Comparison of ENCODE assay signal across 18 mouse cellular contexts in genomic region chr1:160245954-160246353, GRCm38 (mm10). TPM values are rescaled to one million over a fixed set of nuclear protein-coding genes. Genes with fewer than 3 reads are reported as not detected.
DNase-seq lines count a peak whose midpoint lies in the region; ATAC-seq and TF ChIP-seq lines count a peak whose summit lies in the region.
"Had no signal": no experiment of that assay in that cellular context is flagged by ENCODE, and none has a peak within 500 bp of the region (broad histone marks: within the 10 kb centered on the region; RNA-seq: fewer than 3 reads in every experiment).

No protein-coding gene starts in this region.

- H3K4me1 ChIP-seq in spleen, adult 2 months (ENCODE audit: control insufficient read depth, insufficient read depth, insufficient read length) = peaks cover 9% of the 10 kb centered on the region
- H3K4me1 ChIP-seq in G1E (ENCODE audit: insufficient read depth, low read depth, low read length) = peaks cover 3% of the 10 kb centered on the region; the same call in 1 of the 2 replicates
- H3K4me1 ChIP-seq: lung, embryonic 15.5 days; neural tube, embryonic 12.5 days had no signal

- no peak for TF ChIP-seq CTCF in spleen, adult 2 months (IDR thresholded peaks at IDR 0.05; ENCODE audit: extremely low read depth, insufficient read depth, insufficient read length, insufficient replicate concordance)
- no peak for TF ChIP-seq CTCF in G1E (IDR thresholded peaks at IDR 0.05; ENCODE audit: low read depth, low read length)

- H3K27ac ChIP-seq in spleen, adult 2 months (ENCODE audit: insufficient read depth, low read length) = peak overlapping the region; percentile 73
- H3K27ac ChIP-seq: forebrain, embryonic 13.5 days; heart, embryonic 13.5 days; hindbrain, embryonic 10.5 days; lung, embryonic 15.5 days; neural tube, embryonic 12.5 days had no signal

- no peaks in the 10 kb centered on the region for H3K27me3 ChIP-seq in spleen, adult 2 months (ENCODE audit: control insufficient read depth, insufficient read depth, low read length)
- no peaks in the 10 kb centered on the region for H3K27me3 ChIP-seq in G1E (ENCODE audit: insufficient read depth, low read length)
- H3K27me3 ChIP-seq in splenic B cell, adult 2 months (ENCODE audit: control insufficient read depth, insufficient read depth, low read length, poor library complexity, severe bottlenecking) = no peaks in the 10 kb centered on the region
- H3K27me3 ChIP-seq: forebrain, embryonic 13.5 days; heart, embryonic 13.5 days; lung, embryonic 15.5 days; neural tube, embryonic 12.5 days had no signal

- DNase-seq in spleen, adult 2 months (ENCODE audit: low read depth in 1 of 2, low spot score in 2 of 2) = peak; percentile 54 to 72
- no peak for DNase-seq in spleen, postnatal 4 days (ENCODE audit: low spot score in 2 of 2)
- DNase-seq in G1E (ENCODE audit: low spot score) = no peak
- DNase-seq in splenic B cell, adult 2 months (ENCODE audit: low read depth, low spot score) = peak; percentile 88
- DNase-seq in heart, postnatal 10 days = no peak
- DNase-seq in heart, postnatal 36 days = no peak
- no peak for DNase-seq in ovary, adult 18-20 months (ENCODE audit: low spot score)
- DNase-seq: cerebellum, postnatal 10 days; kidney, adult 9 months; kidney, postnatal 4 days; left cerebral cortex, postnatal 4 days; thymus, postnatal 14 days had no signal

- 11% methylated on average over 2 of the region's 2 CpGs for WGBS in spleen, adult 2 months

- H3K36me3 ChIP-seq in spleen, adult 2 months (ENCODE audit: control insufficient read depth, insufficient read depth, low read length) = peaks cover 6% of the 10 kb centered on the region; the same call in 1 of the 2 replicates
- peaks cover 39% of the 10 kb centered on the region for H3K36me3 ChIP-seq in G1E (replicated peaks)
- peaks cover 3% of the 10 kb centered on the region for H3K36me3 ChIP-seq in splenic B cell, adult 2 months (ENCODE audit: control insufficient read depth, insufficient read depth, low read length, poor library complexity, severe bottlenecking)
- H3K36me3 ChIP-seq: hindbrain, embryonic 10.5 days; lung, embryonic 15.5 days; neural tube, embryonic 12.5 days had no signal

- no peaks in the 10 kb centered on the region for H3K9me3 ChIP-seq in G1E (replicated peaks)
- H3K9me3 ChIP-seq: forebrain, embryonic 13.5 days; heart, embryonic 13.5 days; hindbrain, embryonic 10.5 days; lung, embryonic 15.5 days; neural tube, embryonic 12.5 days had no signal

- H3K4me3 ChIP-seq in spleen, adult 2 months (ENCODE audit: extremely low read depth, insufficient read depth, insufficient read length) = peak overlapping the region; percentile 62
- H3K4me3 ChIP-seq in G1E (ENCODE audit: low read depth, low read length) = no peak overlapping the region
- H3K4me3 ChIP-seq: forebrain, embryonic 13.5 days; heart, embryonic 13.5 days; hindbrain, embryonic 10.5 days; lung, embryonic 15.5 days; neural tube, embryonic 12.5 days had no signal

- peak; percentile 15; the same call in 1 of the 2 replicates for ATAC-seq in G1E (ENCODE audit: extremely low read depth, insufficient number of reproducible peaks, low FRiP score, poor library complexity, severe bottlenecking)
- ATAC-seq in hematopoietic stem cell, adult 5-6 weeks (replicated peaks in 1 of 2; ENCODE audit: insufficient read depth in 1 of 2, low FRiP score in 2 of 2, low TSS enrichment in 1 of 2, low read depth in 1 of 2, poor library complexity in 2 of 2, severe bottlenecking in 2 of 2) = peak; percentile 89 to 93
- ATAC-seq: forebrain, embryonic 13.5 days had no signal

- TF ChIP-seq POLR2A in spleen, adult 2 months (IDR thresholded peaks at IDR 0.05; ENCODE audit: low read depth, low read length) = no peak

- intact Hi-C loops in heart, postnatal 10 days (cut with DNase I) = no loop called here
- intact Hi-C loops in heart, postnatal 36 days (cut with DNase I) = no loop called here

RNA-seq across cellular contexts. Expression of gene Cacybp, which starts 33.3 kb away (rescaled TPM):
- polyA plus RNA-seq in spleen, adult 2 months (2012; rRNA removed) = 6.0 TPM in 2 replicates
- total RNA-seq in G1E (2014; fragmentation: Nextera tagmentation) = 225 and 301 TPM in 2 replicates
- 151 and 185 TPM in 2 replicates for total RNA-seq in G1E (2017)
- polyA plus RNA-seq in G1E (2012) = 81.0 and 83.8 TPM in 2 replicates
- total RNA-seq in hematopoietic stem cell, adult 5-6 weeks (2017) = 170 and 204 TPM in 2 replicates
- total RNA-seq in heart, postnatal 10 days (2021) = 10 to 100 TPM; 60.5 to 62.1 TPM
- total RNA-seq in heart, postnatal 36 days (2021) = 10 to 100 TPM; 62.9 to 70.7 TPM

RNA-seq across cellular contexts. Expression of gene Mrps14, which starts 50.9 kb away (rescaled TPM):
- polyA plus RNA-seq in spleen, adult 2 months (2012; rRNA removed) = 9.9 and 13.0 TPM in 2 replicates
- total RNA-seq in G1E (2014; fragmentation: Nextera tagmentation) = 57.4 and 57.9 TPM in 2 replicates
- total RNA-seq in G1E (2017) = 216 and 240 TPM in 2 replicates
- 1.3 TPM in 2 replicates for polyA plus RNA-seq in G1E (2012)
- 70.0 and 135 TPM in 2 replicates for total RNA-seq in hematopoietic stem cell, adult 5-6 weeks (2017)
- 10 to 100 TPM; 96.6 to 98.2 TPM for total RNA-seq in heart, postnatal 10 days (2021)
- 100 to 1,000 TPM in 1 of 2 experiments, 10 to 100 TPM in 1; 95.8 to 110 TPM for total RNA-seq in heart, postnatal 36 days (2021)

Comparison
In these comparisons a context has a peak if more than half of its experiments do, and no peak if none do; other contexts are left out.
1. DNase-seq: peak in spleen, adult 2 months (2 of 2) and splenic B cell, adult 2 months (single experiment); none in spleen, postnatal 4 days (0 of 2), G1E (single experiment), heart, postnatal 10 days (0 of 2), heart, postnatal 36 days (0 of 2) and ovary, adult 18-20 months (single experiment).